Mouse (Mus musculus) stomach, postnatal 0 days (tissue): ENCODE data around the gene Gm28305.

ENCODE experiments used
- CTCF ChIP-seq: IDR thresholded peaks from 2 replicates; pipeline ENCODE4 v1.5.1; 2016; ENCODE audit warnings: antibody characterized with exemption, low read depth, mild to moderate bottlenecking, moderate library complexity
- EP300 ChIP-seq: optimal IDR thresholded peaks from 2 replicates; pipeline ENCODE3; 2016; ENCODE audit warnings: antibody characterized with exemption

DNA sequence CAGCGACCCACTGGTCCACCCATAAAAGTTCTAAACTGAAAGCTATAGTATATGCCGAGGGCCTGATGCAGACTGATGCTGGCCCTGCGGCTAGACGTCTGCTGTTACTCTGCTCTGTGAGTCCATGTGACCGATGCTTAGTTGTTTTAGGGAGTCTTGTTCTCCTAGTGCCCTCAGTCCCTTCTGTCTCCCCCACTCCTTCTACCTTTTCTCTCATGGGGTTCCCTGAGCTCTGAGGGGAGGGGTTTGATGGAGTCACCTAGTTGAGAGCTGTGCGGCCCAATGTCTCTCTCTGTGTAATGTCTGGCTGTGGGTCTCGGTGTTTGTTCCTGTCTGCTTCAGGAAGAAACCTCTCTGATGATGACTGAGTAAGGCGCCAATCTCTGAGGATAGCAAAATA, 13.3 kb upstream of the Gm28305 start:
- no peak for TF ChIP-seq CTCF
- TF ChIP-seq EP300 = no peak
